Mouse (Mus musculus) limb, embryonic 12.5 days (tissue): ENCODE results near the gene Tnfrsf25. TPM values are rescaled to one million over a fixed set of nuclear protein-coding genes. Genes with fewer than 3 reads are reported as not detected.

Source experiments
- ATAC-seq: fragments of 200-750 bp; cut with Nextera tagmentation; 2 replicates; pipeline ENCODE4 v1.8.0; 2017; ENCODE audit warnings: low read depth, moderate TSS enrichment; ENCODE audit not compliant: insufficient number of reproducible peaks, insufficient read depth, low FRiP score, low TSS enrichment
- H3K27ac ChIP-seq: fragments of 300-500 bp; sonication (generic); 2 replicates; pipeline ENCODE4 v1.5.1; 2016; ENCODE audit warnings: mild to moderate bottlenecking, moderate library complexity
- H3K27me3 ChIP-seq: fragments of 300-500 bp; sonication (generic); 2 replicates; pipeline ENCODE4 v1.6.1; 2016; ENCODE audit warnings: mild to moderate bottlenecking, moderate library complexity
- H3K36me3 ChIP-seq: fragments of 300-500 bp; sonication (generic); 2 replicates; pipeline ENCODE4 v1.6.1; 2016; ENCODE audit warnings: mild to moderate bottlenecking, moderate library complexity
- H3K4me1 ChIP-seq: fragments of 300-500 bp; sonication (generic); replicated peaks from 2 replicates; pipeline ENCODE4 v1.6.1; 2016
- H3K4me2 ChIP-seq: fragments of 300-500 bp; sonication (generic); 2 replicates; pipeline ENCODE4 v1.6.1; 2016; ENCODE audit warnings: mild to moderate bottlenecking, moderate library complexity
- H3K4me3 ChIP-seq: fragments of 300-500 bp; sonication (generic); replicated peaks from 2 replicates; pipeline ENCODE4 v1.5.1; 2016; ENCODE audit warnings: mild to moderate bottlenecking
- H3K9ac ChIP-seq: fragments of 300-500 bp; sonication (generic); replicated peaks from 2 replicates; pipeline ENCODE4 v1.6.1; 2016; ENCODE audit warnings: mild to moderate bottlenecking, moderate library complexity
- H3K9me3 ChIP-seq: fragments of 300-500 bp; sonication (generic); 2 replicates; pipeline ENCODE4 v1.6.1; 2016; ENCODE audit warnings: mild to moderate bottlenecking, moderate library complexity
- WGBS: fragments of 180-500 bp; shearing (Covaris S2); methylation state at CpG from one replicate; pipeline ENCODE4 v1.1.7; 2016; 5-methylcytosine and 5-hydroxymethylcytosine counted together
- polyA plus RNA-seq: library from polyadenylated mRNA; unstranded; fragments of >200 nt; fragmentation: Nextera tagmentation; extraction: Ambion mirVana; gene quantifications from 2 replicates; pipeline ENCODE4 v1.2.1, GENCODE M21; 2016

Tnfrsf25 gene
- 0.96 and 1.9 TPM in 2 replicates for polyA plus RNA-seq

DNA sequence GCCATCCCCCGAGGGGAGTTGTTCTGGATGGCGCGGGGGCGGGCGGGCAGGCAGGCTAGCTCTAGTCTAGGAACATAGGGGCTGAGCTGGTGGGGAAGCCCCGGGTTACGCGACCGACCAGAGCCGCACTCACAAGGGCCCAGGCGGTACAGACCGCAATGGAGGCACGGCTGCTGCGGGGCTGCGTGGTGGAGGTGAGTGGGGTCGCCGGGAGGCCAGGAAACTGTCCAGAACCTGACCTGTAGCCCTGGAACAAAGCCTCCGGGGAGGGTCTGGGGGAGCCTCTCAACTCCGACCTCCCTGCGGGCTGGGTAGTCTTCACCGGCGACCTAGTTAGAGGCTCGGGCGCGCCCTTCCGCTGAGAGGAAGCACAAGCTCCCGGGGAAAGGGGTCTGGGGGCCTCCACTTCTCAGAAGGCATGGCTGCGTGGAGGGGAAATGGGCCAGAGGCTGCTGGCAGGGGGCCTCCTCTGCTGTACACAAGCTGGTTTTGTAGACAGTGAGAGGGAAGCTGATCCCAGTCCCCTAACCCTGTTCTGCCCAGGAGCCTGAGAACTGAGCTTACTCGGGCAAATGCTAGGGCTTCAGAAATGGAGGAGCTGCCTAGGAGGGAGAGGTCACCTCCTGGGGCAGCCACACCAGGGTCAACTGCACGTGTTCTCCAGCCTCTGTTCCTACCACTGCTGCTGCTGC, at the start of gene Tnfrsf25:
TSS of gene Tnfrsf25 (plus strand) at position 14 of the 692 bp plus-strand sequence.
- H3K4me3 ChIP-seq = peak within 1 kb of the TSS; percentile 26
- peak within 1 kb of the TSS; percentile 55 for H3K4me2 ChIP-seq
- no peak for ATAC-seq
- no peaks in the 10 kb centered on the region for H3K9me3 ChIP-seq
- H3K27me3 ChIP-seq = peaks cover 75% of the 10 kb centered on the region
- 0 out of 2 replicates have a peak within 1 kb of the TSS, but pooled peaks have one; percentile 41 for H3K27ac ChIP-seq
- H3K4me1 ChIP-seq = peaks cover 34% of the 10 kb centered on the region
- H3K9ac ChIP-seq = peak within 1 kb of the TSS; percentile 31; the same call in 1 of the 2 replicates
- peaks cover 44% of the 10 kb centered on the region for H3K36me3 ChIP-seq
- 4% methylated on average over 30 of the region's 30 CpGs for WGBS

GRCm38 (mm10) chr4:152067280-152067679, 48.5 kb upstream of the Tnfrsf25 start:
- H3K9me3 ChIP-seq = no peaks in the 10 kb centered on the region
- H3K27ac ChIP-seq = no peak overlapping the region
- H3K36me3 ChIP-seq = peaks cover 9% of the 10 kb centered on the region
- H3K9ac ChIP-seq = no peak overlapping the region
- H3K27me3 ChIP-seq = no peaks in the 10 kb centered on the region
- no peak for ATAC-seq
- no peak overlapping the region for H3K4me3 ChIP-seq
- H3K4me1 ChIP-seq = peaks cover 12% of the 10 kb centered on the region
- no peak overlapping the region for H3K4me2 ChIP-seq

GRCm38 (mm10) chr4:152068166-152068724, 47.5 kb upstream of the Tnfrsf25 start:
- H3K27me3 ChIP-seq = no peaks in the 10 kb centered on the region
- H3K4me3 ChIP-seq = no peak overlapping the region
- no peak overlapping the region for H3K4me2 ChIP-seq
- no peak for ATAC-seq
- no peaks in the 10 kb centered on the region; the same call in 1 of the 2 replicates for H3K36me3 ChIP-seq
- H3K9me3 ChIP-seq = no peaks in the 10 kb centered on the region
- H3K27ac ChIP-seq = no peak overlapping the region
- no peak overlapping the region for H3K9ac ChIP-seq
- H3K4me1 ChIP-seq = peaks cover 18% of the 10 kb centered on the region
- WGBS = 82% methylated on average over 6 of the region's 6 CpGs

DNA sequence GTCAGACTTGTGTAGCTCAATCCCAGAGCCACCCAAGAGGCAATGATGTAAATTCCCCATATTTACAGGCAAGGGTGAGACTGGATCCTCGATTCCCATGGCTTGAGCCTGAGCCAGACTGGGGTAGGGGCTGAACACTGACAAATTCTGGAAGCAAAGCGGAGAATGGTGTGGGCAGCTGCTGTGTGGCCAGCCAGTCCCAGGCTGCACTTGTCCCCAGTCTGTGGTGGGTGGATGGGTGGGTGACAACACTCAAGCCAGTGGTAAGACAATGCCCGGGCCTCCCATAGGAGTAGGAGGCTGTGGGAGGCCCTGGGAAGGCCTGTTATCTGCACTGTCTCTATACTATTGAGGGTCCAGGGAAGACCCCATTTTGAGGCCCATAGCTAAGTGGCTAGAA, 46.5 kb upstream of the Tnfrsf25 start:
- H3K4me2 ChIP-seq = no peak overlapping the region
- no peaks in the 10 kb centered on the region for H3K27me3 ChIP-seq
- no peak overlapping the region for H3K9ac ChIP-seq
- no peaks in the 10 kb centered on the region for H3K9me3 ChIP-seq
- H3K36me3 ChIP-seq = no peaks in the 10 kb centered on the region
- peaks cover 18% of the 10 kb centered on the region for H3K4me1 ChIP-seq
- ATAC-seq = no peak
- WGBS = 74% methylated on average over 3 of the region's 3 CpGs
- H3K4me3 ChIP-seq = no peak overlapping the region
- no peak overlapping the region for H3K27ac ChIP-seq

DNA sequence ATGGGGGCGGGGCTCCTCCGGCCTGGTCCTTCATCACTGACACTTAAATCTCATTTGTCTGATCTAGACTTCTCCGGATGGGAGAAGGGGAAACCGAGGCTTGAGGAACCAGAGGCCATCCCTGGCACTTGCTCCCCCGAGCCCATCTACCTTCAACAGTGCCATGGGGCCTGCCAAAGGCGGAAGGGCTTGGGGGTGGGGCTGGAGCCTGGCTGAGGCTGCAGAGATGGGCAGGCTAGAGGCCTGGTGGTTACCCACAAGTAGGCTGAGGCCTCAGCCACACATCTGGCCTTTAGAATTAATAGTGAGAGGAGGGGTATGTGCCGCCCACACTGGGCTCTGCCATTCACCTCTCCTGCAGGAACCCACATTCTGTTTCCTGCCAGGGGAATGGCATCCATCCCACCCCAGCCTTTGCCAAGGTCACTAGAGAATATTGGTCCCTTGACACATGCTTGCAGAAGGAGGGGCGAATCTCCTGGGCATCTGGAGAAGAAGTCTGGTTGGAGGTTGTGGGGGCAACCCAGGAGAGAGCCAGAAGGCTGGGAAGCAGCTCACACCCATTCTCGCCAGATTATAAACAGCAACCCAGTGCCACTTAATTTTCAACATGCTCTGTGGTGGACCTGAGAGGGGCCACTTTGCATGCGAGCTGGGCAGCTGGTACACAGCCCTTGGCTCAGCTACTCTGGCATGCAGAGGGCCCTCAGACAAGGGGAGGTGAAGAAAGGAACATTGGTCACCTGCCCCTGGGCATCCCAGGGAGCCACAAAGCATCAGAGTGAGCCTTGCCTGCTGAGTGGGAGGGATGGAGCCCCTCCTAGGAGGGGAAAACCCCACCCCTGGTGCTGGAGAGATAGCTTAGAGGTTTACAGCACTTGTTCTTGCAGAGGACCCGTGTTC, 45.0 kb upstream of the Tnfrsf25 start:
- H3K36me3 ChIP-seq = no peaks in the 10 kb centered on the region
- peaks cover 22% of the 10 kb centered on the region for H3K4me1 ChIP-seq
- no peak for ATAC-seq
- no peak overlapping the region for H3K4me3 ChIP-seq
- no peak overlapping the region for H3K9ac ChIP-seq
- no peak overlapping the region for H3K4me2 ChIP-seq
- 0 out of 2 replicates have a peak overlapping the region, but pooled peaks have one; percentile 35 for H3K27ac ChIP-seq
- no peaks in the 10 kb centered on the region for H3K9me3 ChIP-seq
- H3K27me3 ChIP-seq = no peaks in the 10 kb centered on the region
- 73% methylated on average over 11 of the region's 11 CpGs for WGBS

DNA sequence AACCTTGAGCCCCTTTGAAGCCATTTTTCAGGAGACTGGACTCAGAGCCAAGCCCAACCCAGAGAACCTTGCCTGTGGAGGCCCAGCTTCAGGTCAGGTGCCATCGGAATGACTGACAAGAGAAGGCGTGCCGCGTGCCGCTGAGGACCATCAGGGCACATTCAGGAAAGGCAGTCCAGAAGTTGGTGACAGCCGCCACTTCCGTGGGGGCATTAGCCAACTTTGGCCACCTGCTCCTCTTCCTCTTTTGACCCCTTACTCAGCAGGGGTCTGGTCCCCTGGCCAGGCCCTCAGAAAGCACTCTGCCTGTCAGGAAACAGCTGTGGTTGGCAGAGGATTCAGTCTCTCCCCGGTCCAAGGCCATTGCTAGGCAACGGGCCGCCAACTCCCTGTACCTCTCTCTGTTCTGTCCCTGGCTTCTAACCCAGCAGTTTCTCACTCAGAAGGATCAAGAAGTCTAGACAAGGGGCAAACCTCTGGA, 43.6 kb upstream of the Tnfrsf25 start, which contains the start of gene Plekhg5:
TSS of gene Plekhg5 (plus strand) at position 378 of the 481 bp plus-strand sequence.
- Histone ChIP-seq H3K9ac (no peak within 1 kb of the TSS; the same call in 1 of the 2 replicates), H3K4me2 (no peak within 1 kb of the TSS), H3K4me1 (peaks cover 24% of the 10 kb centered on the region), H3K4me3 (no peak within 1 kb of the TSS), H3K9me3 (no peaks in the 10 kb centered on the region), H3K36me3 (no peaks in the 10 kb centered on the region), H3K27ac (0 out of 2 replicates have a peak within 1 kb of the TSS, but pooled peaks have one; percentile 13), H3K27me3 (no peaks in the 10 kb centered on the region)
- 67% methylated on average over 10 of the region's 10 CpGs for WGBS
- ATAC-seq = no peak

DNA sequence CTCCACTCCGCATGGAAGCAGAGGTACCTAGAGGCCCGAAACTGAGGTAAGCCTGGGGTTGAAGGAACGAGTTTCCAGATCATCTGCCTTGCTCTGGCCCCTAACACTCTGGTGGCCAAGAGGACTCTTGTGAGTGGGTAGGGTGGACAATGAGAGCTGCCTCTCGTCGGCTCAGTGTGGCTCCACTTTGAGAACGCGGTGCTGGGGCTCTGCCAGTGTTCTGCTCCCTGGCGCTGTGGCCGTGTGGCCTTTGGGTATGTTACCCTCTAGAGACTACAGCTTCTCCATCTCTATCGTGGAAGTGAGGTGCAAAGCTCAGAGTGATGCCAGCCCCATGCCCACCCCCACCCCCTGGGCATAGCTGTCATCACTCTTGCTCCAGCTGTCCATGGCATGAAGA, 43.1 kb upstream of the Tnfrsf25 start:
- no peak overlapping the region for H3K27ac ChIP-seq
- H3K36me3 ChIP-seq = no peaks in the 10 kb centered on the region
- no peak overlapping the region for H3K4me3 ChIP-seq
- no peaks in the 10 kb centered on the region for H3K9me3 ChIP-seq
- no peak overlapping the region for H3K4me2 ChIP-seq
- H3K9ac ChIP-seq = no peak overlapping the region; the same call in 1 of the 2 replicates
- H3K4me1 ChIP-seq = peaks cover 24% of the 10 kb centered on the region
- no peaks in the 10 kb centered on the region for H3K27me3 ChIP-seq
- no peak for ATAC-seq
- 74% methylated on average over 10 of the region's 10 CpGs for WGBS

- 73% methylated on average over 6 of the region's 6 CpGs for WGBS
- Histone ChIP-seq H3K4me2 (no peak overlapping the region), H3K27ac (no peak overlapping the region), H3K4me3 (no peak overlapping the region), H3K36me3 (no peaks in the 10 kb centered on the region), H3K9me3 (no peaks in the 10 kb centered on the region), H3K27me3 (no peaks in the 10 kb centered on the region), H3K9ac (no peak overlapping the region), H3K4me1 (peaks cover 24% of the 10 kb centered on the region)
- no peak for ATAC-seq
Measured at GRCm38 (mm10) chr4:152073715-152074114, 42.0 kb upstream of the Tnfrsf25 start.

DNA sequence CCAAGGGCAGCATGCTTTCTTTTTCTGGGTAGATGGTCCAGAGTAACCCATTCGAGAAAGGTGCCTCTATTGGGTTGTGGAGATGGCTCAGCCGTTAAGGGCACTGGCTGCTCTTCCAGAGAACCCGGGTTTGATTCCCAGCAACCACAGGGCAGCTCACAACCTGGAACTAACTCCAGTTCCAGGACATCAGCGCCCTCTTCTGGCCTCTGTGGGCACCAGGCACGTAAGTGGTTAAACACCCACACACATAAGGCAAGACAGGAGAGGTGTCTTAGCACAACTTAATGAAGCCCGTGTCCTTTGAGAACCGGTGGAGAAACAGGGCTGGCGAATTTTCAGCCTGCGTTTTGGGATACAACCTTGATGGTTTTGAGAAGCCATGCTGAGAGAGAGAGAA, 41.2 kb upstream of the Tnfrsf25 start:
- H3K9ac ChIP-seq = no peak overlapping the region
- H3K27me3 ChIP-seq = no peaks in the 10 kb centered on the region
- 81% methylated on average over 9 of the region's 9 CpGs for WGBS
- H3K4me1 ChIP-seq = peaks cover 24% of the 10 kb centered on the region
- no peak overlapping the region for H3K4me2 ChIP-seq
- ATAC-seq = no peak
- H3K9me3 ChIP-seq = no peaks in the 10 kb centered on the region
- H3K36me3 ChIP-seq = no peaks in the 10 kb centered on the region
- H3K4me3 ChIP-seq = no peak overlapping the region
- no peak overlapping the region for H3K27ac ChIP-seq

DNA sequence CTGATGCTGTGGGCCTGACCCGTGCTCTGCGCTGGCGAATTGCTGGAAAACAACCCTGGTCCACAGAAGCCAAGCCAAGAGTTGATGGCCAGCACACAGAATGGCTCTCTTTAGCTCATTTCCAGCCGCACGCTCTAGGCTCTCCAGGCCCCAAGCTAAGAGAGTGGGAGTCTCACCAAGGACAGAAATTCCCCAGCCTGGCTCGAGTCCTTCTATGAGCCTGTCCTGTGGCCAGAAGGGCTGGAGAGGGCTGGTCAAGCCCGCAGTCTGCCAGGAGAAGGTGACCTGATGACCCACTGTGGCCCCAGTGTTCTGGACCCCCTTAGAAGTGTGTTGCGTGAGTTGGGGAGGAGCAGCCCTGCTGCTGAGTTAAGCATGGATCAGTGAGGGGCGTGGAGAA, 38.5 kb upstream of the Tnfrsf25 start:
- no peak for ATAC-seq
- H3K27ac ChIP-seq = no peak overlapping the region

DNA sequence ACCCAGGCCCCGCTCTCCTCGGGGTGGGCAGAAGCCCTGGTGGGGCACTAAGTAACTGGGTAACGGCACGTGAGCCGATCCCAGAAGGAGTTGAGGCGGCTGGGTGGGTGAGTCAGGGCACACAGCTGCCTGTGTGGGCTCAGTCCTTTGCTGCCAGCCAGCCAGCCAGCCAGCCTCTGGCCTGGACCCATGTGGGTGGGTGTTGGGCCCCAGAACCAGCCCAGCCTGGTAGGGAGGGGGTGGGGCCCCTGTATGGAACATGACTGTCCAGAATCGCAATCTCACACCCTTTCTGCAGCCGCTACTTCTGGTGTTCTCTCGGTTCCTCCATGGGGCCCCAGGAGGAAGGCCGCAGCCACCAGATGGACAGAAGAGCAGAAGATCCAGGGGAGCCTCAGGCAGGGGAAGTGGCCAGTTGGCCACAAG, 37.6 kb upstream of the Tnfrsf25 start:
- no peak overlapping the region for H3K4me2 ChIP-seq
- no peaks in the 10 kb centered on the region for H3K36me3 ChIP-seq
- WGBS = 91% methylated on average over 10 of the region's 10 CpGs

More for the DNA sequence above, 38.5 kb upstream of the Tnfrsf25 start:
- 86% methylated on average over 9 of the region's 9 CpGs for WGBS
- H3K9ac ChIP-seq = no peak overlapping the region
- H3K9me3 ChIP-seq = no peaks in the 10 kb centered on the region
- no peaks in the 10 kb centered on the region for H3K36me3 ChIP-seq
- H3K4me1 ChIP-seq = peaks cover 14% of the 10 kb centered on the region
- H3K4me3 ChIP-seq = no peak overlapping the region
- no peaks in the 10 kb centered on the region for H3K27me3 ChIP-seq
- H3K4me2 ChIP-seq = no peak overlapping the region

More for the DNA sequence above, 37.6 kb upstream of the Tnfrsf25 start:
- ATAC-seq = no peak
- Histone ChIP-seq H3K9ac (no peak overlapping the region), H3K27ac (no peak overlapping the region), H3K4me3 (no peak overlapping the region), H3K4me1 (peaks cover 6% of the 10 kb centered on the region), H3K9me3 (no peaks in the 10 kb centered on the region), H3K27me3 (0 out of 2 replicates have a peak, but pooled peaks cover 2% of the 10 kb centered on the region)
